Mouse (Mus musculus): ENCODE measurements around the gene D10Jhu81e. TPM values are rescaled to one million over a fixed set of nuclear protein-coding genes. Genes with fewer than 3 reads are reported as not detected.
"Not testable (repeated sequence)": the region's sequence is repeated elsewhere in the genome, so short reads cannot be mapped to it uniquely, and the experiment has no call there.

D10Jhu81e gene
- polyA plus RNA-seq (2014; fragmentation: Nextera tagmentation; extraction: Ambion mirVana), result 24.1 and 27.9 TPM in 2 replicates

DNA sequence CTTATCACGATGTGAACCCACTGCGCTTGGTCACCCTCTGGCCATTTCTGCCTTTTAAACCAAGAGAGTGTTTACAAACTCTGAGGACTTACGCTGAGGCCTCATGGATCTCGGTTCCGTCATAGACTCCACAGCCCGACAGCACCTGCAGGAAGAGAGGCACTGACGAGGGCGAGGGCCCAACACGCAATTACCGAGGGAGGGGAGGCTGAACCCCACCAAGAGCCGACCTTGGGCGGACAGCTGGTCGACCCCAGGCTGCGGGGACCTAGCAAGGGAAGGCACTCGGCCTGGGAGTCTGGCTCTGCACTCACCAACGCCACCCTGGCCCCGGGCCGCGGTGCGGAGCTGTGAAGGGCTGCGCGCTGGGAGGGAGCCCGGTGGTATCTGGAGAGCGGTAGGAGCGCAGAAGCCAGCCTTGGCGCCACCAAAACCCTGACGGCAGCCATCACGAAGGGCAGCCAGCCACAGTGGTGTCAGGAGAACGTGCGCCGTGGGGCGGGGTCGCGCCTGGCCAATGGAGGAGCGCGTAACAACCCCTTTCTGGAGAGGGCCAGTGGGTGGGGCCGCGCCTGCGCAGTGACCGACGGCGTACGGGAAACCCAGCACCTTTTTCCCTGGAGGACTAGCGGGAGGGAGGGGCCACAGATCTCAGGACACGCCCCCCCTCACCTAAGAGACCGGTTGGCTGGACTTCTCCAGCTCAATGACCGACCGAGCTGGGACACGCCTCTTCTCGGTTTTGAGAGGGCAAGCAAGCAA lies at the start of gene D10Jhu81e:
TSS of gene D10Jhu81e (minus strand) at position 502 of the 762 bp plus-strand sequence.
- Histone ChIP-seq H3K36me3 (ENCODE audit: control insufficient read depth, insufficient read depth, low read length) (peaks cover 8% of the 10 kb centered on the region), H3K4me3 (ENCODE audit: low read depth, low read length) (peak within 1 kb of the TSS; percentile 79), H3K27me3 (ENCODE audit: control insufficient read depth, insufficient read depth, low read length) (no peaks in the 10 kb centered on the region), H3K27ac (ENCODE audit: low read depth, low read length) (peak within 1 kb of the TSS; percentile 74), H3K4me1 (ENCODE audit: control insufficient read depth, insufficient read depth, low read length) (peaks cover 12% of the 10 kb centered on the region), H3K9me3 (replicated peaks; ENCODE audit: control insufficient read depth, low read length) (no peaks in the 10 kb centered on the region), H3K4me2 (peak within 1 kb of the TSS; percentile 84), H3K9ac (ENCODE audit: low read depth, low read length) (peak within 1 kb of the TSS; percentile 79)
- 2% methylated on average over 50 of the region's 50 CpGs for WGBS (ENCODE audit: insufficient replicate concordance)
- peak; percentile 95 for ATAC-seq (replicated peaks; ENCODE audit: insufficient number of reproducible peaks, low FRiP score, low TSS enrichment)

DNA sequence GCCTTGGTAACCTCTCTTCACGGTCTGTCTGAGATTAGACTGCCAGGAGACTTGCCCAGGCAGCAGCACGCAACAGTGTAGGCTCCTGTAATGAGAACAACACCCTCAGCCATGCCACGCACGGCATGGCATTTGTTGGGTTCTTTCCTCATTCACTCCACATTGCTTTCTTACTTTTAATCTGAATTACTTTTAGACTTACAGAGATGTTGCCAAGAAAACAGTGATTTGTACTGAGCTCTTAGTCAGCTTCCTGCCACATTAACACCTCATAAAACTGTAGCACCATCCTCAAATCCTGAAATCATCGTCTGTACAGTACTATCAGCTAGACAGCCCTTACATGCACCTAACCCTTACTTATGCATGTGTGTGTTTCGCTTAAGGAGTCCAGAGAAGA lies 49.0 kb upstream of the D10Jhu81e start:
- no peaks in the 10 kb centered on the region for H3K27me3 ChIP-seq (ENCODE audit: control insufficient read depth, insufficient read depth, low read length)
- H3K9ac ChIP-seq (ENCODE audit: low read depth, low read length), result no peak overlapping the region
- 90% methylated on average over 6 of the region's 6 CpGs for WGBS (ENCODE audit: insufficient replicate concordance)
- H3K4me3 ChIP-seq (ENCODE audit: low read depth, low read length), result no peak overlapping the region
- H3K9me3 ChIP-seq (replicated peaks; ENCODE audit: control insufficient read depth, low read length), result no peaks in the 10 kb centered on the region
- H3K27ac ChIP-seq (ENCODE audit: low read depth, low read length), result no peak overlapping the region
- no peak overlapping the region for H3K4me2 ChIP-seq
- H3K4me1 ChIP-seq (ENCODE audit: control insufficient read depth, insufficient read depth, low read length), result no peaks in the 10 kb centered on the region
- H3K36me3 ChIP-seq (ENCODE audit: control insufficient read depth, insufficient read depth, low read length), result peaks cover 22% of the 10 kb centered on the region
- no peak for ATAC-seq (replicated peaks; ENCODE audit: insufficient number of reproducible peaks, low FRiP score, low TSS enrichment)

DNA sequence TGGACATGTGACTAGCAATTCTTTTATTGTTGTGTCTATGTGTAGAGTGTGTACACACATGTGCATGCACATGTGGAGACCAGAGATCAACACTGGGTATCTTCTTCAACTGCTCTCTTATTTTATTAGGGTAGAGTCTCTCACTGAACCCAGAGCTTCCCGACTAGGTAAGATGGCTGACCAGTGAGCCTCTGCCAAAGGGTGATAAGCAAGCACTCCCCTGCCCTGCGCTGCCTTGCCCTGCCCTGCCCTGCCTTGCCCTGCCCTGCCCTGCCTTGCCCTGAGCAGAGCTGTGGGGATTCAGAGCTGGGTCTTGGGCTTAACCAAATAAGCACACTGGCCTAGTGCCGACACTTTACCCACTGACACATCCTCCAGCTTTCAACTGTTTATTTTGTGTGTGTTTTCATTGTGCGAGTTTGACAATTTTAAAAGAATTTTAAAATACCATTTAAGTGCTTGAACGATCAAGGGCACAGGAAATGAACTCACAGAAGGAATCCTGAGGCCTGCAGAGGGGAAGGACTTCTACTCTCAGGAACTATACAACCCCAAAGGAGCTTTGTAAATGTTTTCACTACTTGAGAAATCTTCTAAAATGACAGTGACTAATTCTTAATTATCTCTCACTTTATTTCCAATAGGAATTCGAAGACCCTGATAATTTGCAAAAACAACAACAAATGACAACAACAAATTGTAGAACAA lies 46.9 kb upstream of the D10Jhu81e start:
- Histone ChIP-seq H3K36me3 (ENCODE audit: control insufficient read depth, insufficient read depth, low read length) (peaks cover 27% of the 10 kb centered on the region), H3K4me1 (ENCODE audit: control insufficient read depth, insufficient read depth, low read length) (no peaks in the 10 kb centered on the region), H3K4me3 (ENCODE audit: low read depth, low read length) (no peak overlapping the region), H3K9ac (ENCODE audit: low read depth, low read length) (no peak overlapping the region), H3K27me3 (ENCODE audit: control insufficient read depth, insufficient read depth, low read length) (no peaks in the 10 kb centered on the region), H3K4me2 (no peak overlapping the region), H3K27ac (ENCODE audit: low read depth, low read length) (no peak overlapping the region), H3K9me3 (replicated peaks; ENCODE audit: control insufficient read depth, low read length) (no peaks in the 10 kb centered on the region)
- 79% methylated on average over 6 of the region's 6 CpGs for WGBS (ENCODE audit: insufficient replicate concordance)
- ATAC-seq (replicated peaks; ENCODE audit: insufficient number of reproducible peaks, low FRiP score, low TSS enrichment), result no peak

DNA sequence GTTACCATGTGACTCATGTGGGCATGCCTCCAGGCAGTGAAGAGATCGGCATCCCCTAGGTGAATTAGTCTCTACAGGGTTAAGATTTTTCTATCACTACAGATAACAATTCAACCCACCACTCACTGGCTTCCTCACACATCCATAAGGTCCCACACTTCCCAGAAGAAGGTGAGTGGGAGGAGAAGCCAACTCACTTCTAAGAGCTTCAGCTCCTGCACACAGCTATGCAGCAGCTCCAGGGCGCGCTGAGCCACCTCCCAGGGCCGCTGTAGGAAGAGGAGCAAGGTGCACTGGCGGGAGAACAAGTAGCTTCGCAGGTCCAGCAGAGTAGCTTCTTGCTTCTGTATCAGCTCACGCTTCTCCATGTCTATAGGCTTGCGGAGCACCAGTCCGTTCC lies 44.8 kb upstream of the D10Jhu81e start:
- Histone ChIP-seq H3K4me2 (no peak overlapping the region), H3K4me3 (ENCODE audit: low read depth, low read length) (no peak overlapping the region), H3K27ac (ENCODE audit: low read depth, low read length) (no peak overlapping the region), H3K27me3 (ENCODE audit: control insufficient read depth, insufficient read depth, low read length) (no peaks in the 10 kb centered on the region), H3K9me3 (replicated peaks; ENCODE audit: control insufficient read depth, low read length) (no peaks in the 10 kb centered on the region), H3K36me3 (ENCODE audit: control insufficient read depth, insufficient read depth, low read length) (peaks cover 28% of the 10 kb centered on the region), H3K9ac (ENCODE audit: low read depth, low read length) (no peak overlapping the region), H3K4me1 (ENCODE audit: control insufficient read depth, insufficient read depth, low read length) (no peaks in the 10 kb centered on the region)
- ATAC-seq (replicated peaks; ENCODE audit: insufficient number of reproducible peaks, low FRiP score, low TSS enrichment), result no peak
- 89% methylated on average over 9 of the region's 9 CpGs for WGBS (ENCODE audit: insufficient replicate concordance)

DNA sequence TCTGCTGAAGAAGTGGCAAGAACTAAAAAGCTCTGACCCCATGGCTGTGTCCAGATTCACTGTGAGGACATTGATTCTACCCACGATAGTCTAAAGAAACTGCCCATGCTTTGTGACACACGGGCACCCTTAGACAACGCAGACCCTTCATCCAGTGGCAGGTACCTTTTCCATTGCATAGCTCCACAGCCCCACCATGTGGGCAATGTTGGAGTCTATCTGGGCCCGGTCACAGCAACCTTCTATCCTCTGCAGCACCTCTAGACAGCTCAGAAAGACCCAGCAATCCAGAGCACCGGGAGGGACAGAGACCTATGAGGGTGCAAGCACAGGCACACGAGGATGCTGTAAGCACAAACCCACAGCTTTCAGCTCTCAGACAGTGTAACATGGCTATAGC lies 41.7 kb upstream of the D10Jhu81e start:
- no peaks in the 10 kb centered on the region for H3K27me3 ChIP-seq (ENCODE audit: control insufficient read depth, insufficient read depth, low read length)
- no peak overlapping the region for H3K9ac ChIP-seq (ENCODE audit: low read depth, low read length)
- ATAC-seq (replicated peaks; ENCODE audit: insufficient number of reproducible peaks, low FRiP score, low TSS enrichment), result no peak
- H3K4me2 ChIP-seq, result no peak overlapping the region
- H3K9me3 ChIP-seq (replicated peaks; ENCODE audit: control insufficient read depth, low read length), result no peaks in the 10 kb centered on the region
- no peak overlapping the region for H3K27ac ChIP-seq (ENCODE audit: low read depth, low read length)
- no peak overlapping the region for H3K4me3 ChIP-seq (ENCODE audit: low read depth, low read length)
- no peaks in the 10 kb centered on the region for H3K4me1 ChIP-seq (ENCODE audit: control insufficient read depth, insufficient read depth, low read length)
- WGBS (ENCODE audit: insufficient replicate concordance), result 70% methylated on average over 6 of the region's 6 CpGs
- H3K36me3 ChIP-seq (ENCODE audit: control insufficient read depth, insufficient read depth, low read length), result peaks cover 23% of the 10 kb centered on the region

DNA sequence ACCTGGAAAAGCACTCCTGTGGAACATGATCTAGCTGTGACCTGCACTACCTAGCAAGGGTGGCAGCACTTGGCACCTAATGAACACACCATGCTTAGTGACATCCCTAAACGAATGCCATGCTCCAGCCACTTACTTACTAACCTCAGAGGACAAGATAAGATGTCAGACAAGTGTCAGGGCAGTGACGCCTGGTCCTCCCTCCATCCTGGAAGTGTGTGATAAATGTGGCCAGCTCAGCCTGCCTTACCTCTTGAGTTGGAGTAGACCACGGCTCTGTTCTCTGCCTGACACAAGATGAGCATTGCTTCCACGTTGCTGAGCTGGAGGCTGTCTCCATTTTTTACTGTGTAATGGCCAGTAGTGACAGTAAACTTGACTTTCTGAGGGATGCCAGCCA lies 31.6 kb upstream of the D10Jhu81e start:
- Histone ChIP-seq H3K36me3 (ENCODE audit: control insufficient read depth, insufficient read depth, low read length) (peaks cover 33% of the 10 kb centered on the region), H3K27ac (ENCODE audit: low read depth, low read length) (no peak overlapping the region), H3K9me3 (replicated peaks; ENCODE audit: control insufficient read depth, low read length) (no peaks in the 10 kb centered on the region), H3K4me3 (ENCODE audit: low read depth, low read length) (no peak overlapping the region), H3K27me3 (ENCODE audit: control insufficient read depth, insufficient read depth, low read length) (no peaks in the 10 kb centered on the region), H3K9ac (ENCODE audit: low read depth, low read length) (no peak overlapping the region), H3K4me1 (ENCODE audit: control insufficient read depth, insufficient read depth, low read length) (no peaks in the 10 kb centered on the region), H3K4me2 (no peak overlapping the region)
- no peak for ATAC-seq (replicated peaks; ENCODE audit: insufficient number of reproducible peaks, low FRiP score, low TSS enrichment)
- 55% methylated on average over 4 of the region's 4 CpGs for WGBS (ENCODE audit: insufficient replicate concordance)

DNA sequence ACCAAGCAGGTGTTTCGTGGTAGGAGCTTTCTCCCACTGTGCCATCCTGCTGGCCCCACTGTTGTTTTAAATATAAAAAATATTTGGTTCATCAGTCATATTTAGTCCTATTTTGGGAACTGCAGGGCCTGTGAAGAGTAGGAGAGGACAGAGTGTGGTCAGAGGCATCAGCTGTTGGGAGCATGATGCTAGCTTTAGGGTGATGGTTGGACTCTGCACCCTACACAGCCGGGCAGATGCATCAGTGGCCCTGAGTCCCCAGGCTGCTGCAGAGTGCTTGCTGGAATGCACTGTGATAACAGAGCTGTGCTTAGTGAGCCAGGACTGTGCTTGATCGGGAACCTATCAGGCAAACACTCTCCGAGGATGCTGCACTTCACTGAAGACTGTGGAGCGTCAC lies 23.4 kb upstream of the D10Jhu81e start:
- H3K4me2 ChIP-seq, result no peak overlapping the region
- H3K4me3 ChIP-seq (ENCODE audit: low read depth, low read length), result no peak overlapping the region
- no peak overlapping the region for H3K27ac ChIP-seq (ENCODE audit: low read depth, low read length)
- no peaks in the 10 kb centered on the region for H3K27me3 ChIP-seq (ENCODE audit: control insufficient read depth, insufficient read depth, low read length)
- H3K9ac ChIP-seq (ENCODE audit: low read depth, low read length), result no peak overlapping the region
- ATAC-seq (replicated peaks; ENCODE audit: insufficient number of reproducible peaks, low FRiP score, low TSS enrichment), result no peak
- 76% methylated on average over 5 of the region's 5 CpGs for WGBS (ENCODE audit: insufficient replicate concordance)
- peaks cover 41% of the 10 kb centered on the region for H3K36me3 ChIP-seq (ENCODE audit: control insufficient read depth, insufficient read depth, low read length)
- H3K9me3 ChIP-seq (replicated peaks; ENCODE audit: control insufficient read depth, low read length), result no peaks in the 10 kb centered on the region
- H3K4me1 ChIP-seq (ENCODE audit: control insufficient read depth, insufficient read depth, low read length), result no peaks in the 10 kb centered on the region

DNA sequence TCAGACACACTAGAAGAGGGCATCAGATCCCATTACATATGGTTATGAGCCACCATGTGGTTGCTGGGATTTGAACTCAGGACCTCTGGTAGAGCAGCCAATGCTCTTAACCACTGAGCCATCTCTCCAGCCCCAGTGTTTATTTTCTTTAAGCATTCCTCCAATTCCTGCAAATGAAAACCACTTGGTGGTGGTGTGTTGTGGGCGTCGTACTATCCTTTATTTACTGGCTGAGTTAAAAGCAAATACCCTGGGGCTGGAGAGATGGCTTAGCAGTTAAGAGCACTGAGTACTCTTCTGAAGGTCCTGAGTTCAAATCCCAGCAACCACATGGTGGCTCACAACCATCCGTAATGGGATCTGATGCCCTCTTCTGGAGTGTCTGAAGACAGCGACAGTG lies 16.5 kb upstream of the D10Jhu81e start:
- not testable (repeated sequence) for ATAC-seq (replicated peaks; ENCODE audit: insufficient number of reproducible peaks, low FRiP score, low TSS enrichment)

More for the DNA sequence above, 16.5 kb upstream of the D10Jhu81e start:
- H3K9me3 ChIP-seq (replicated peaks; ENCODE audit: control insufficient read depth, low read length); H3K4me2 ChIP-seq; H3K27me3 ChIP-seq (ENCODE audit: control insufficient read depth, insufficient read depth, low read length); H3K4me1 ChIP-seq (ENCODE audit: control insufficient read depth, insufficient read depth, low read length); H3K4me3 ChIP-seq (ENCODE audit: low read depth, low read length); H3K9ac ChIP-seq (ENCODE audit: low read depth, low read length); H3K27ac ChIP-seq (ENCODE audit: low read depth, low read length): not testable (repeated sequence)
- 84% methylated on average over 4 of the region's 4 CpGs for WGBS (ENCODE audit: insufficient replicate concordance)
- peaks cover 19% of the 10 kb centered on the region for H3K36me3 ChIP-seq (ENCODE audit: control insufficient read depth, insufficient read depth, low read length)

All from heart, embryonic 11.5 days (tissue).